Mouse (Mus musculus): ENCODE measurements at regions not wholly inside any gene's neighbourhood (a gene's known extent, or its start where the extent isn't known, plus 50 kb on each side); places are given as distances from the start of the nearest gene placed in this dataset.
A peak's percentile ranks its signal among the peaks of the same experiment; 100 is the strongest.

- DNase-seq (ENCODE audit: extremely low spot score), result peak; percentile 78
Observed at GRCm38 (mm10) chr2:95232135-95232772, 794.3 kb upstream of the Api5 start.

- no peak for DNase-seq (ENCODE audit: extremely low spot score)
Observed at GRCm38 (mm10) chr2:95231739-95232134, 793.8 kb upstream of the Api5 start.

GRCm38 (mm10) chr2:95229386-95229785, 791.5 kb upstream of the Api5 start:
- DNase-seq (ENCODE audit: extremely low spot score), result no peak

- no peak for DNase-seq (ENCODE audit: extremely low spot score)
Observed at GRCm38 (mm10) chr2:95210216-95210941, 772.4 kb upstream of the Api5 start.
